Mouse (Mus musculus) forebrain, embryonic 11.5 days (tissue): ENCODE results near the gene Olfr1344. TPM values are rescaled to one million over a fixed set of nuclear protein-coding genes. Genes with fewer than 3 reads are reported as not detected.

Experiments
- polyA plus RNA-seq: library from polyadenylated mRNA; unstranded; fragments of >200 nt; fragmentation: Nextera tagmentation; extraction: Ambion mirVana; gene quantifications from 2 replicates; pipeline ENCODE4 v1.2.1, GENCODE M21; 2014

Olfr1344 gene
- polyA plus RNA-seq, 1 experiment from 2014 or later, result not detected

Other genes with a start within 250 kb of the Olfr1344 start
- gene Galp, start 241.6 kb upstream of the Olfr1344 start, polyA plus RNA-seq, result not detected in 2 replicates
- gene Zscan5b, start 216.4 kb upstream of the Olfr1344 start, polyA plus RNA-seq, result not detected in 2 replicates
- not detected in 2 replicates for gene Epp13, start 186.0 kb upstream of the Olfr1344 start, polyA plus RNA-seq
- 10.7 and 10.9 TPM in 2 replicates for gene Zfp667, start 152.1 kb upstream of the Olfr1344 start, polyA plus RNA-seq
- gene Zfp583, start 107.4 kb upstream of the Olfr1344 start, polyA plus RNA-seq, result 5.9 and 6.6 TPM in 2 replicates
- gene Gm3854, start 94.9 kb upstream of the Olfr1344 start, polyA plus RNA-seq, result 3.9 and 4.1 TPM in 2 replicates
- gene Zfp78, start 75.4 kb upstream of the Olfr1344 start, polyA plus RNA-seq, result 1.9 and 3.1 TPM in 2 replicates
- 12.3 and 12.8 TPM in 2 replicates for gene Zfp28, start 55.4 kb upstream of the Olfr1344 start, polyA plus RNA-seq
- 0.55 and 0.99 TPM in 2 replicates for gene Smim17, start 40.0 kb upstream of the Olfr1344 start, polyA plus RNA-seq
- gene Gm20715, start 28.4 kb upstream of the Olfr1344 start, polyA plus RNA-seq, result not detected in 2 replicates
- gene Olfr1336, start 17.5 kb downstream of the Olfr1344 start, polyA plus RNA-seq, result not detected in 2 replicates
- not detected in 2 replicates for gene Olfr1346, start 28.4 kb downstream of the Olfr1344 start, polyA plus RNA-seq
- gene Olfr5, start 48.3 kb downstream of the Olfr1344 start, polyA plus RNA-seq, result not detected in 2 replicates
- not detected in 2 replicates for gene Olfr1347, start 61.1 kb downstream of the Olfr1344 start, polyA plus RNA-seq
- gene Olfr1348, start 70.1 kb downstream of the Olfr1344 start, polyA plus RNA-seq, result not detected in 2 replicates
- not detected in 2 replicates for gene Olfr1349, start 84.3 kb downstream of the Olfr1344 start, polyA plus RNA-seq
- gene Olfr1350, start 126.2 kb downstream of the Olfr1344 start, polyA plus RNA-seq, result not detected in 2 replicates